Mouse (Mus musculus) ES-E14 (cell line): ENCODE data around the gene Cwc22. TPM values are rescaled to one million over a fixed set of nuclear protein-coding genes. Genes with fewer than 3 reads are reported as not detected.

ENCODE experiments used
- DNase-seq: peaks from one replicate; pipeline ENCODE4 v3.0.0-alpha.2; 2013; ENCODE audit warnings: low read depth, low spot score
- H3K27ac ChIP-seq: 2 replicates; pipeline ENCODE4 v1.5.1; 2012; ENCODE audit warnings: low read depth, mild to moderate bottlenecking, low read length, moderate library complexity, mixed read lengths; ENCODE audit not compliant: poor library complexity, insufficient read depth, severe bottlenecking
- H3K36me3 ChIP-seq: 2 replicates; pipeline ENCODE4 v1.6.1; 2012; ENCODE audit warnings: mild to moderate bottlenecking, low read length, moderate library complexity, mixed read lengths; ENCODE audit not compliant: control insufficient read depth, poor library complexity, insufficient read depth, severe bottlenecking
- H3K4me1 ChIP-seq, 2 experiments: fragments of 150-350 bp in 1 of 2; sonication (generic) in 1 of 2; 2 replicates each; pipeline ENCODE4 v1.6.1; 2012; ENCODE audit warnings: low read length in 2 of 2, mild to moderate bottlenecking in 1 of 2, mixed read lengths in 1 of 2; ENCODE audit not compliant: control insufficient read depth in 2 of 2, insufficient read depth in 2 of 2, poor library complexity in 1 of 2
- H3K4me3 ChIP-seq, 2 experiments: fragments of 150-350 bp in 1 of 2; sonication (generic) in 1 of 2; 2 replicates each; pipeline ENCODE4 v1.5.1; 2012; ENCODE audit warnings: low read length in 2 of 2, low read depth in 1 of 2, mild to moderate bottlenecking in 1 of 2, mixed read lengths in 1 of 2; ENCODE audit not compliant: insufficient read depth in 1 of 2, poor library complexity in 1 of 2, severe bottlenecking in 1 of 2
- H3K9ac ChIP-seq: 2 replicates; pipeline ENCODE4 v1.6.1; 2012; ENCODE audit warnings: low read depth, mild to moderate bottlenecking, low read length, mixed read lengths; ENCODE audit not compliant: poor library complexity, insufficient read depth, severe bottlenecking
- H3K9me3 ChIP-seq: fragments of 150-350 bp; sonication (generic); 2 replicates; pipeline ENCODE4 v1.6.1; 2012; ENCODE audit warnings: low read depth, mild to moderate bottlenecking, low read length; ENCODE audit not compliant: control insufficient read depth, insufficient read depth
- CHD2 ChIP-seq: IDR thresholded peaks from 2 replicates; pipeline ENCODE4 v1.6.1; 2014; ENCODE audit warnings: mild to moderate bottlenecking, low read depth, low read length, inconsistent platforms
- HCFC1 ChIP-seq: IDR thresholded peaks from 2 replicates; pipeline ENCODE4 v1.6.1; 2012; ENCODE audit warnings: low read length, inconsistent platforms, borderline replicate concordance; ENCODE audit not compliant: insufficient read depth
- MAFK ChIP-seq: IDR thresholded peaks from 2 replicates; pipeline ENCODE4 v1.6.1; 2014; ENCODE audit warnings: mild to moderate bottlenecking, low read depth, low read length, inconsistent platforms; ENCODE audit not compliant: insufficient read depth
- ZC3H11A ChIP-seq: IDR thresholded peaks from 2 replicates; pipeline ENCODE4 v1.6.1; 2012; ENCODE audit warnings: low read depth, mild to moderate bottlenecking, inconsistent platforms, low read length, borderline replicate concordance
- ZNF384 ChIP-seq: IDR thresholded peaks from 2 replicates; pipeline ENCODE4 v1.6.1; 2012; ENCODE audit warnings: low read depth, low read length, inconsistent platforms
- in situ Hi-C, 2 experiments: fragments of 600-800 bp; cut with MboI; formaldehyde crosslinking; loops; one replicate each; pipeline ENCODE4 v1.15.1; 2025; ENCODE audit warnings: low sequenced_read_pairs in 2 of 2, inconsistent platforms in 1 of 2; ENCODE audit not compliant: unreplicated experiment in 2 of 2
- total RNA-seq: library from RNA; depleted of rRNA; stranded (reverse); fragments of 300-350 nt; gene quantifications from 2 replicates; pipeline ENCODE4 v1.2.3, GENCODE M21; 2012; rRNA removed

Cwc22 gene
- total RNA-seq, result 57.7 and 59.7 TPM in 2 replicates

DNA sequence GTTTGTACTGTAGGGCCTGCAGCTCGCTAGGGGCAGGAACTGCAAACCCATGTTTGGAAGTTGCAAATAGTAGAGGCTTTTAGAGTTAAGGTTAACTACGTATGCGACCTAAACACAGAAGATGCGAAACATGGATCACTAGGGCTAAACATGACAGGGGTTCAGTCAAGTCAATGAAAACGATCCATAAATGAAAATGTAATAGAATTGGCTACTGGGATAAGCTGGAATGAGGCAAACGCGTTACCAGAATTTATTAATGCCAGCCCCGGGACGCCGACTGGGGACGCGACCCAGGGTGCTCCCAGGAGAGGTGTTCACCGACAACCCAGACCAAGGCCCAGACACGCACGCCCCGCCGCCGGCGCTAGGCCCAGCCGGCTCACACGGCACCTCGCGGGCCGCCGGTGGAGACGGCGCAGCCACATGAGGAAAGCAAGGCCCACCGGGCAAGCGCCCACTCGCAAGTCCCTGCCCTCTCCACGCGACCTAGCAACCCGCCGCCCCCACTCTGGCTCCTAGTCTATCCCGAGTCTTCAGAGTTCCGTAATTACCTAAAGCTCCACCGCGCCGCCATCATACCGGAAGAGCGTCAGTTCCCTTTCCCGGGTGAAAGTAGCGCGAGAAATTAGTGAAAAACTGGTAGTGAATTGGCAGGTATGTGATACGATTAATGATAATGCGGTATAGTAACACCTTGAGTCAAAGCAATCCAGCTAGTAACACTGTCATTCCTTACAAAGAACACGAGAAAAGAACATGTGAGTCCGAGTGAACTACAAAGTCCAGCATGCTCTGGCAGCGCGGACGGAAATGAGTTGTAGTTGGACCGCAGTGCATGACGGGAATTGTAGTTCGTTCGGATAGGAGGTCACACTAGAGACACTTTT, at the start of gene Cwc22:
Gene Cwc22, minus strand, starts transcription at position 780 of the 890 bp plus-strand sequence.
- no peaks in the 10 kb centered on the region for H3K9me3 ChIP-seq
- H3K27ac ChIP-seq, result peak within 1 kb of the TSS; percentile 71; the same call in 1 of the 2 replicates
- no peaks in the 10 kb centered on the region for H3K36me3 ChIP-seq
- DNase-seq, result peak; percentile 93
- TF ChIP-seq MAFK (no peak), CHD2 (peak; percentile 91), ZNF384 (no peak), ZC3H11A (no peak), HCFC1 (peak; percentile 99)
- in situ Hi-C loops, result no loop called here
- no peaks in the 10 kb centered on the region for H3K4me1 ChIP-seq
- peak within 1 kb of the TSS; percentile 79 to 98 for H3K4me3 ChIP-seq
- H3K9ac ChIP-seq, result peak within 1 kb of the TSS; percentile 100

- Histone ChIP-seq H3K36me3 (no peaks in the 10 kb centered on the region), H3K4me3 (no peak overlapping the region), H3K27ac (no peak overlapping the region), H3K4me1 (no peaks in the 10 kb centered on the region), H3K9me3 (no peaks in the 10 kb centered on the region), H3K9ac (no peak overlapping the region)
- DNase-seq, result no peak
- TF ChIP-seq ZC3H11A, result no peak
- TF ChIP-seq HCFC1, result no peak
- no peak for TF ChIP-seq ZNF384
- no peak for TF ChIP-seq MAFK
- TF ChIP-seq CHD2, result no peak
- in situ Hi-C loops, result no loop called here
Observed at GRCm38 (mm10) chr2:77993727-77994401, 47.7 kb upstream of the Cwc22 start.

GRCm38 (mm10) chr2:77992951-77993604, 46.9 kb upstream of the Cwc22 start:
- no peak overlapping the region for H3K4me3 ChIP-seq
- no peaks in the 10 kb centered on the region for H3K36me3 ChIP-seq
- no peaks in the 10 kb centered on the region for H3K9me3 ChIP-seq
- DNase-seq, result no peak
- no peak for TF ChIP-seq ZNF384
- H3K4me1 ChIP-seq, result no peaks in the 10 kb centered on the region
- H3K9ac ChIP-seq, result no peak overlapping the region
- in situ Hi-C loops, result no loop called here
- no peak overlapping the region for H3K27ac ChIP-seq

GRCm38 (mm10) chr2:77990820-77991219, 44.6 kb upstream of the Cwc22 start:
- no peaks in the 10 kb centered on the region for H3K9me3 ChIP-seq
- no peaks in the 10 kb centered on the region for H3K36me3 ChIP-seq
- no peak overlapping the region for H3K27ac ChIP-seq
- DNase-seq, result no peak
- in situ Hi-C loops, result no loop called here
- TF ChIP-seq HCFC1 (no peak), ZC3H11A (no peak)
- H3K4me3 ChIP-seq, result no peak overlapping the region
- H3K9ac ChIP-seq, result no peak overlapping the region
- H3K4me1 ChIP-seq, result no peaks in the 10 kb centered on the region
